Mouse (Mus musculus) ES-Bruce4 (cell line): ENCODE measurements at regions not wholly inside any gene's neighbourhood (a gene's known extent, or its start where the extent isn't known, plus 50 kb on each side); places are given as distances from the start of the nearest gene placed in this dataset.

Experiments
- H3K27ac ChIP-seq: 2 replicates; pipeline ENCODE4 v1.5.1; 2012; ENCODE audit warnings: low read length, inconsistent platforms; ENCODE audit not compliant: insufficient read depth
- H3K27me3 ChIP-seq: 2 replicates; pipeline ENCODE4 v1.6.1; 2012; ENCODE audit warnings: mild to moderate bottlenecking, low read length, inconsistent platforms; ENCODE audit not compliant: control insufficient read depth, poor library complexity, insufficient read depth, severe bottlenecking
- H3K36me3 ChIP-seq: 2 replicates; pipeline ENCODE4 v1.6.1; 2012; ENCODE audit warnings: inconsistent platforms, mild to moderate bottlenecking, low read length, moderate library complexity; ENCODE audit not compliant: control insufficient read depth, poor library complexity, insufficient read depth, severe bottlenecking
- H3K4me1 ChIP-seq: one replicate; pipeline ENCODE4 v1.8.1; 2011; ENCODE audit warnings: low read length; ENCODE audit not compliant: control insufficient read depth, insufficient read depth
- H3K4me3 ChIP-seq: 2 replicates; pipeline ENCODE4 v1.5.1; 2011; ENCODE audit warnings: low read depth, mild to moderate bottlenecking, low read length
- H3K9ac ChIP-seq: 2 replicates; pipeline ENCODE4 v1.6.1; 2012; ENCODE audit warnings: low read depth, mild to moderate bottlenecking, inconsistent platforms; ENCODE audit not compliant: poor library complexity, severe bottlenecking
- H3K9me3 ChIP-seq: replicated peaks from 2 replicates; pipeline ENCODE4 v1.6.1; 2012; ENCODE audit warnings: mild to moderate bottlenecking, low read length, inconsistent platforms; ENCODE audit not compliant: control insufficient read depth, poor library complexity, insufficient read depth, severe bottlenecking
- CTCF ChIP-seq: IDR thresholded peaks from one replicate; pipeline ENCODE4 v1.8.1; 2011; ENCODE audit warnings: low read depth, low read length
- EP300 ChIP-seq: IDR thresholded peaks from 2 replicates; pipeline ENCODE4 v1.6.1; 2011; ENCODE audit warnings: low read depth, low read length; ENCODE audit not compliant: insufficient read depth
- POLR2A ChIP-seq: IDR thresholded peaks from one replicate; pipeline ENCODE4 v1.8.1; 2011; ENCODE audit warnings: low read length; ENCODE audit not compliant: insufficient read depth

DNA sequence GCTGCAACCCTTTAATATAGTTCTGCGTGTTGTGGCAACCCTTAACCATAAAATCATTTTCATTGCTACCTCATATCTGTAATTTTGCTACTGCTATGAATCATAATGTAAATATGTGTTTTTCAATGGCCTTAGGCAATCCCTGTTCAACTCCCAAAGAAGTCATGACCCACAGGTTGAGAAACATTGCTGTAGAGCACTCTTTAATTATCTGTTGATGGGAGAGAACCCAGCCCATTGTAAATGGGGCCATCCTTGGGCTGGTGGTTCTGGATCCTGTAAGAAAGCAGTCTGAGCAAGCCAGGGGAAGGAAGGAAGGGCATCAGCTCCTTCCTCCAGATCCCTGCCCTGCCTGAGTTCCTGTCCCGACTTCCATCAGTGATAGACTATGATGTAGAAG lies 148.6 kb downstream of the Rybp start:
- H3K36me3 ChIP-seq, result no peaks in the 10 kb centered on the region
- no peak overlapping the region for H3K9ac ChIP-seq
- no peak overlapping the region for H3K4me3 ChIP-seq
- no peaks in the 10 kb centered on the region for H3K9me3 ChIP-seq
- no peak for TF ChIP-seq EP300
- no peaks in the 10 kb centered on the region for H3K27me3 ChIP-seq
- H3K27ac ChIP-seq, result no peak overlapping the region
- H3K4me1 ChIP-seq, result no peaks in the 10 kb centered on the region

DNA sequence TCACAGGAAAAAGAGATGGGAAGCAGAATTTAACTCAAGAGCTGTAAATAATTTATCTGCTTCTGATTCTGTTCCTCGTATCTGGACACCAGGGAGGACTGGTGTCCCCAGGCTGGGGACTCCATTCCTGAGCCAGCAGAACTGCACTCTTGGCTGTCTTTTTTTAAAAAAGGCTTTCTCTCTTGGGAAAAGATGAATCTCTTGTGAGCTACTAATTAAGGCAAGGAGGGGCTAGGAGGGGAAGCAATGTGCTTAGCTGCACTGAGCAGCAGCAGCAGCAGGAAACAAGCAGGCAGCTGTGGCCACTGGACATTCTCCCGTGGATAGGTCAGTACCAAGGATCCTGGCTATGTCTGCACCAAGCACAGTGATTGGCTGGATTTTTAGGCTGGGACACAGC lies 152.1 kb downstream of the Rybp start:
- H3K27me3 ChIP-seq, result no peaks in the 10 kb centered on the region

DNA sequence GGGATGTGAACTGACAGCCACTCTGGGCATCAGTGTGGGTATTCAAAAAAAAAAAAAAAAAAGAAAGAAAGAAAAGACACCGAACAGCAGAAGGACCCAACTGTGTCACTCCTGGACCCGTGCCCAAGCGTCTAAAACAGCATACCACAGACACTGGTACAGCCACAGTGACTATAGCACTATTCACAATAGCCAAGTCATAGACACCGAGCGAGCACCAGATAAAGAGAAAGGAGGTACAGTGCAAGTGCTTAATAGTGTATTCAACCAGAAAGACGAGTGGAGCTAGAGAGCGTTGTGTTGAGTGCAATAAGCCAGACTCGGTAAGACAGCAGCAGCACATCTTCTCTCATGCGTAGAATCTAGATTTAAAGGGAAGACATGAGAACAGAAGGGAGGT lies 153.3 kb downstream of the Rybp start:
- H3K4me1 ChIP-seq, result no peaks in the 10 kb centered on the region
- TF ChIP-seq POLR2A (no peak), EP300 (no peak), CTCF (no peak)
- H3K36me3 ChIP-seq, result no peaks in the 10 kb centered on the region
- no peak overlapping the region for H3K9ac ChIP-seq
- no peaks in the 10 kb centered on the region for H3K27me3 ChIP-seq
- no peak overlapping the region for H3K4me3 ChIP-seq
- H3K9me3 ChIP-seq, result no peaks in the 10 kb centered on the region
- H3K27ac ChIP-seq, result no peak overlapping the region

More for the DNA sequence above, 152.1 kb downstream of the Rybp start:
- Histone ChIP-seq H3K36me3 (no peaks in the 10 kb centered on the region), H3K9me3 (no peaks in the 10 kb centered on the region), H3K4me3 (no peak overlapping the region), H3K9ac (no peak overlapping the region), H3K4me1 (no peaks in the 10 kb centered on the region), H3K27ac (no peak overlapping the region)
- no peak for TF ChIP-seq POLR2A
- no peak for TF ChIP-seq EP300
- TF ChIP-seq CTCF, result no peak

DNA sequence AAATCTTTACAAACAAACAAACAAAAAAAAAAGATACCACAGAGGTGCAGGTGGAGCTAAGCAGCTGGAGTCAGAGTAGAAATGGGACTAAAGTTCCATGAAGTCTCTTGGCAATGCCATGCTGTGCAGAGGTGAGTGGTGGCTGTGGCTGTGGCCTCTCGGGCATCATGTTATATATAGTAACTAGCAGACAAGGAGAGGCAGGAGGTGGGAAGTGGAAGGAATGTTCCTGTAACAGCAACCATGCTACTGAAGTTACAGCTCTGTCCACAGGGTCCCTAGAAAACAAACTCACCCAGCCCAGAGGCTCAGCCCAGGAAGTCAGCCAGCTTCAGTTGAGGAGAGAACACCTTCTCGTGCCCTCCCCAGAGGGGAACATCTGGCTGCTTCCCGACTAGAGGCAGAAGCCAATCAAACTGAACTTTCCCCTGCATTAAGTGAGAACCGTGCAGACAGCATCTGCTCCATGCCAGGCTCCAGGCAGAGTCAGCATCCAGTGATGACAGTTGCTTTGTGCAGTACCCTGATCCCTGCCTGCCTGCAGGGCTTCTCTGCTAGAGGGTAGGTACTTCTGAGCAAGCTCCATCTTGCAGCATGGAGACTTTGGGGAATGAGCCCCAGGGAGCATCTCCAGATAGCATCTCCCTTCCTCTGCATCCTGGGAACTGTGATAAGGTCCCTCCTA lies 154.2 kb downstream of the Rybp start:
- Histone ChIP-seq H3K27ac (no peak overlapping the region), H3K27me3 (no peaks in the 10 kb centered on the region)

DNA sequence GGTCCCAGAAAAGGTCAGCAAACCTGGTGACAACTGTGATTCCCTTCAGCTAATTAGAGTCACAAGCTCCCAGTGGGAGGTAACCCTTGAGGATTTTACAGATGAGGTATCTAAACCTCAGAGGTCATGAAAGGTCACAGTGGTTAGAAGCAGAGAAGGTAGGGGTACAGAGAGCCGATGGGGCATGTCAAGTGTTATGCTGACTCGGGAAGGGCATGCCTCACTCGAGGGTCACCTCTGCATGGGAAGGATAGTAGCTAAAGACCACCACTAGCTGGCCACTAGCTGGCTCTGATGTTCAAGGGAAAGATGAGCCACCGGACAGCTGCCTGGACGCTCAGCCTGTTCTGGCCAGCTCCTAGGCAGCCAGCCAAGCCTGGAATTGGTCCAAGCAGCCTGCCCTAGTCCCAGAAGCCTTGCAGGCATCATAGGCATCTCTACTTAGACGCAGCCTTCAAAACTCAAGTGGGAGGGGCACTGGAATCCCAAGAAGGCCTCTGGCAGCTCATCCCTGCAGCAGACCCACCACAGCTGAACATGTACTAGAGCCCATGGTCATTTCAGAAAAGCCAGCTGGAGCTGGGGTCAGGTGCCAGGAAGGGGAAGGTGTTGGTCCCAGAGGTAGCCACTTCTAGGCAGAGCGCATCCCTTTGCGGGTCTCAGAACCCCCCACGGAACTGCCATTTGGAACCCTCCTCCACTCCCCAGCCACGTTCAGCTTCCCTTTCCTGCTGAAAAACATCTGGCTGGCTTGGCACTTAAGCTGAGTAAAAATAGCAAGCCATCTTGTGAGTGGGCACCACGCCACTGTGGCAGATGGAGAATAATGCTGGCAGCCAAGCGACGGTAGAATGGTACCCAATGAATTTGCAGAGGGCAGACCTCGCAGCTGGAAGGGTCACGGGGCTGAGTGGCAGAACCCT lies 159.8 kb downstream of the Rybp start:
- Histone ChIP-seq H3K36me3 (no peaks in the 10 kb centered on the region), H3K27me3 (no peaks in the 10 kb centered on the region), H3K4me1 (no peaks in the 10 kb centered on the region), H3K9ac (no peak overlapping the region), H3K4me3 (no peak overlapping the region), H3K27ac (no peak overlapping the region), H3K9me3 (no peaks in the 10 kb centered on the region)
- TF ChIP-seq EP300 (no peak), CTCF (no peak), POLR2A (no peak)

More for the DNA sequence above, 154.2 kb downstream of the Rybp start:
- H3K9ac ChIP-seq, result no peak overlapping the region
- H3K4me3 ChIP-seq, result no peak overlapping the region
- no peaks in the 10 kb centered on the region for H3K4me1 ChIP-seq
- no peaks in the 10 kb centered on the region for H3K9me3 ChIP-seq
- TF ChIP-seq EP300 (no peak), POLR2A (no peak), CTCF (no peak)
- no peaks in the 10 kb centered on the region for H3K36me3 ChIP-seq

DNA sequence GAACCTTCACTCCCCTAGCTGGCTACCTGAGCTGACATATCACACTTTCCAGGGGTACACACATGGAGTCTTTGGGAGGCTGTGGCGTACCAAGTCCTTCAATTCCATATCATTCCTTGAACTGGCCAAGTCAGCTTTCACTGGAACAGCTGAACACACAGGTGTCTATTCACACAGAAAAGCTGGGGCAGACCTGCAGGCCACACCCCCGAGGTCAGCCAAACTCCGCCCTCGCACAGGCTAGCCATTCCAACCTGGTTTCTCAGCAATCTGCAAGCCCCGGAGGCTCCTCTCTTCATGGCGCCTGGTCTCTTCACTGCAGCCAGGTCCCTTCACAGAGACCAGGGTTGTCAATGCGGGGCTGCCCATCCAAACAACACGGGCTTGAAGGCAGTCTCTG lies 160.5 kb downstream of the Rybp start:
- H3K27me3 ChIP-seq, result no peaks in the 10 kb centered on the region
- no peak overlapping the region for H3K9ac ChIP-seq
- no peak for TF ChIP-seq CTCF
- no peaks in the 10 kb centered on the region for H3K9me3 ChIP-seq
- no peaks in the 10 kb centered on the region for H3K4me1 ChIP-seq
- H3K4me3 ChIP-seq, result no peak overlapping the region
- H3K27ac ChIP-seq, result no peak overlapping the region
- H3K36me3 ChIP-seq, result no peaks in the 10 kb centered on the region
